In genomic region chr10:116950009-116950769, GRCm38 (mm10) we compare ENCODE assay signal across 8 mouse cellular contexts. TPM values are rescaled to one million over a fixed set of nuclear protein-coding genes. Genes with fewer than 3 reads are reported as not detected.
A peak's percentile ranks its signal among the peaks of the same experiment; 100 is the strongest.
DNase-seq lines count a peak whose midpoint lies in the region; ATAC-seq and TF ChIP-seq lines count a peak whose summit lies in the region.

Gene Rab3ip, minus strand, starts transcription at chr10:116950769.

- no peaks in the 10 kb centered on the region for H3K79me2 ChIP-seq in CH12.LX (replicated peaks; ENCODE audit: control insufficient read depth, extremely low read depth, insufficient read depth, poor library complexity, severe bottlenecking)

- in situ Hi-C loops in CH12.LX (cut with MboI; ENCODE audit: low pct_ligation_motif_present, low pct_unique_long_range_greater_than_20kb, low sequenced_read_pairs) = no loop called here

- intact Hi-C loops in heart, postnatal 10 days (cut with DNase I) = no loop called here

- peak; percentile 37 to 74; a peak in 2 of 4 replicates for TF ChIP-seq CTCF in CH12.LX (conservative IDR thresholded peaks at IDR 0.05 in 1 of 2, IDR thresholded peaks at IDR 0.05 in 1 of 2; ENCODE audit: low read depth in 2 of 2, low read length in 2 of 2)
- peak; percentile 91 for TF ChIP-seq CTCF in liver, postnatal 0 days (IDR thresholded peaks at IDR 0.05; ENCODE audit: low read depth)

- peaks cover 4% of the 10 kb centered on the region for H3K9me3 ChIP-seq in CH12.LX (replicated peaks; ENCODE audit: low read length)
- no peaks in the 10 kb centered on the region for H3K9me3 ChIP-seq in forebrain, embryonic 13.5 days (replicated peaks)
- 0 out of 2 replicates have a peak, but pooled peaks cover 2% of the 10 kb centered on the region for H3K9me3 ChIP-seq in liver, postnatal 0 days (ENCODE audit: low read length)
- no peaks in the 10 kb centered on the region for H3K9me3 ChIP-seq in neural tube, embryonic 14.5 days (ENCODE audit: control insufficient read depth, low read length)

- peak within 1 kb of the TSS; percentile 67 to 82 (median 77) for H3K4me3 ChIP-seq in CH12.LX (replicated peaks in 1 of 3; ENCODE audit: low read depth in 2 of 3, low read length in 2 of 3, poor library complexity in 1 of 3)
- H3K4me3 ChIP-seq in forebrain, embryonic 13.5 days = peak within 1 kb of the TSS; percentile 70
- H3K4me3 ChIP-seq in liver, postnatal 0 days (ENCODE audit: low read depth, low read length) = peak within 1 kb of the TSS; percentile 86
- H3K4me3 ChIP-seq in neural tube, embryonic 14.5 days (ENCODE audit: low read depth, low read length) = peak within 1 kb of the TSS; percentile 79

- dilution Hi-C loops in CH12.LX (cut with MboI; ENCODE audit: extremely low pct_ligation_motif_present, extremely low pct_unique_long_range_greater_than_20kb, low sequenced_read_pairs) = no loop called here

- ATAC-seq in forebrain, embryonic 13.5 days = peak; percentile 96
- ATAC-seq in liver, postnatal 0 days = peak; percentile 92
- peak; percentile 93 for ATAC-seq in neural tube, embryonic 14.5 days (ENCODE audit: low read depth)

- H3K27ac ChIP-seq in CH12.LX (ENCODE audit: insufficient read depth, low read depth) = no peak within 1 kb of the TSS
- peak within 1 kb of the TSS; percentile 92 for H3K27ac ChIP-seq in forebrain, embryonic 13.5 days
- H3K27ac ChIP-seq in liver, postnatal 0 days (ENCODE audit: low read depth) = peak within 1 kb of the TSS; percentile 86
- H3K27ac ChIP-seq in neural tube, embryonic 14.5 days (ENCODE audit: low read depth, low read length) = peak within 1 kb of the TSS; percentile 90

- under 1% methylated on average over 51 of the region's 103 CpGs for WGBS in forebrain, embryonic 13.5 days
- under 1% methylated on average over 103 of the region's 103 CpGs for WGBS in large intestine, adult 2 months
- WGBS in liver, postnatal 0 days (ENCODE audit: insufficient replicate concordance) = 0% methylated on average over 31 of the region's 103 CpGs
- WGBS in neural tube, embryonic 14.5 days = under 1% methylated on average over 66 of the region's 103 CpGs

- peaks cover 7% of the 10 kb centered on the region for H3K27me3 ChIP-seq in CH12.LX (replicated peaks)
- no peaks in the 10 kb centered on the region for H3K27me3 ChIP-seq in forebrain, embryonic 13.5 days
- H3K27me3 ChIP-seq in liver, postnatal 0 days (ENCODE audit: insufficient read depth, low read length) = no peaks in the 10 kb centered on the region
- no peaks in the 10 kb centered on the region for H3K27me3 ChIP-seq in neural tube, embryonic 14.5 days (ENCODE audit: control insufficient read depth, insufficient read depth, low read length)

- TF ChIP-seq RAD21 in CH12.LX (IDR thresholded peaks at IDR 0.05; ENCODE audit: low read depth, low read length) = no peak; the same call in 1 of the 2 replicates

- peak within 1 kb of the TSS; percentile 79 for H3K9ac ChIP-seq in CH12.LX (ENCODE audit: insufficient read depth, low read depth)
- peak within 1 kb of the TSS; percentile 73 for H3K9ac ChIP-seq in forebrain, embryonic 13.5 days
- peak within 1 kb of the TSS; percentile 81 for H3K9ac ChIP-seq in liver, postnatal 0 days (replicated peaks)
- peak within 1 kb of the TSS; percentile 80 for H3K9ac ChIP-seq in neural tube, embryonic 14.5 days (replicated peaks; ENCODE audit: low read depth, low read length)

- TF ChIP-seq POLR2A in CH12.LX (IDR thresholded peaks at IDR 0.05; ENCODE audit: low read depth, low read length) = peak; percentile 57; the same call in 1 of the 2 replicates

- TF ChIP-seq EP300 in CH12.LX (IDR thresholded peaks at IDR 0.05; ENCODE audit: low read length) = no peak
- TF ChIP-seq EP300 in liver, postnatal 0 days (IDR thresholded peaks at IDR 0.05; ENCODE audit: low read depth) = no peak

- peak within 1 kb of the TSS; percentile 97 for H3K4me2 ChIP-seq in CH12.LX (ENCODE audit: insufficient read depth, low read depth, poor library complexity, severe bottlenecking)
- H3K4me2 ChIP-seq in forebrain, embryonic 13.5 days = peak within 1 kb of the TSS; percentile 74
- peak within 1 kb of the TSS; percentile 99 for H3K4me2 ChIP-seq in liver, postnatal 0 days (ENCODE audit: low read depth, low read length)
- peak within 1 kb of the TSS; percentile 56 for H3K4me2 ChIP-seq in neural tube, embryonic 14.5 days (ENCODE audit: low read depth, low read length)

- peak; percentile 80 for DNase-seq in CH12.LX (ENCODE audit: extremely low read depth)
- DNase-seq in c-Kit-positive CD71-positive TER-119-positive erythroid progenitor cells, embryonic 14.5 days (ENCODE audit: low spot score) = peak; percentile 84
- DNase-seq in heart, postnatal 10 days = peak; percentile 91 to 93
- peak; percentile 57 for DNase-seq in large intestine, adult 2 months (ENCODE audit: low read depth, low spot score)
- DNase-seq in liver, postnatal 0 days = peak; percentile 97
- peak; percentile 97 for DNase-seq in testis, postnatal 10 days (ENCODE audit: low spot score)

- H3K36me3 ChIP-seq in CH12.LX (replicated peaks in 1 of 2; ENCODE audit: control insufficient read depth in 1 of 2, insufficient read depth in 1 of 2, low read length in 1 of 2) = peaks cover 3 to 21% of the 10 kb centered on the region in 2 experiments
- H3K36me3 ChIP-seq in forebrain, embryonic 13.5 days (ENCODE audit: poor library complexity, severe bottlenecking) = no peaks in the 10 kb centered on the region
- H3K36me3 ChIP-seq in liver, postnatal 0 days (replicated peaks; ENCODE audit: insufficient read depth, low read length) = no peaks in the 10 kb centered on the region
- no peaks in the 10 kb centered on the region for H3K36me3 ChIP-seq in neural tube, embryonic 14.5 days (ENCODE audit: control insufficient read depth, insufficient read depth, low read length)

- peaks cover 0 to 17% of the 10 kb centered on the region in 2 experiments; a peak in 3 of 4 replicates for H3K4me1 ChIP-seq in CH12.LX (ENCODE audit: control insufficient read depth in 1 of 2, insufficient read depth in 2 of 2)
- H3K4me1 ChIP-seq in forebrain, embryonic 13.5 days = peaks cover 14% of the 10 kb centered on the region
- peaks cover 2% of the 10 kb centered on the region; the same call in 1 of the 2 replicates for H3K4me1 ChIP-seq in liver, postnatal 0 days (ENCODE audit: insufficient read depth)
- peaks cover 7% of the 10 kb centered on the region; the same call in 1 of the 2 replicates for H3K4me1 ChIP-seq in neural tube, embryonic 14.5 days (ENCODE audit: control insufficient read depth, insufficient read depth, low read length)

TF ChIP-seq in CH12.LX, 34 proteins besides CTCF, POLR2A, EP300 and RAD21:
- TF ChIP-seq ZKSCAN1 (IDR thresholded peaks at IDR 0.05; ENCODE audit: borderline replicate concordance, low read depth, low read length) (no peak), MEF2A (IDR thresholded peaks at IDR 0.05; ENCODE audit: borderline replicate concordance, low read depth, low read length) (peak; percentile 9; the same call in 1 of the 2 replicates), CHD2 (IDR thresholded peaks at IDR 0.05; ENCODE audit: low read length) (peak; percentile 74), HCFC1 (IDR thresholded peaks at IDR 0.05; ENCODE audit: low read depth, low read length) (peak; percentile 39; the same call in 1 of the 2 replicates), TBP (conservative IDR thresholded peaks at IDR 0.05; ENCODE audit: low read depth, low read length) (no peak), NELFE (IDR thresholded peaks at IDR 0.05; ENCODE audit: low read depth, low read length) (peak; percentile 40; the same call in 1 of the 2 replicates), JUND (conservative IDR thresholded peaks at IDR 0.05; ENCODE audit: low read depth, low read length) (no peak), IRF4 (IDR thresholded peaks at IDR 0.05; ENCODE audit: low read depth, low read length) (peak; percentile 67), UBTF (IDR thresholded peaks at IDR 0.05; ENCODE audit: low read depth, low read length) (no peak; the same call in 1 of the 2 replicates), BHLHE40 (IDR thresholded peaks at IDR 0.05; ENCODE audit: low read depth, low read length) (0 out of 2 replicates have a peak, but pooled peaks have one; percentile 12), SMC3 (IDR thresholded peaks at IDR 0.05; ENCODE audit: low read depth, low read length) (peak; percentile 18), ELF1 (IDR thresholded peaks at IDR 0.05; ENCODE audit: low read depth, low read length) (peak; percentile 25; the same call in 1 of the 2 replicates), MXI1 (IDR thresholded peaks at IDR 0.05; ENCODE audit: low read depth, low read length) (no peak; the same call in 1 of the 2 replicates), MAFK (IDR thresholded peaks at IDR 0.05; ENCODE audit: insufficient replicate concordance, low read length) (no peak), ZMIZ1 (IDR thresholded peaks at IDR 0.05; ENCODE audit: low read depth, low read length) (peak; percentile 40; the same call in 1 of the 2 replicates), MAZ (IDR thresholded peaks at IDR 0.05; ENCODE audit: low read depth, low read length) (peak; percentile 86), KAT2A (IDR thresholded peaks at IDR 0.05; ENCODE audit: insufficient replicate concordance, low read length) (0 out of 2 replicates have a peak, but pooled peaks have one; percentile 27), NRF1 (IDR thresholded peaks at IDR 0.05; ENCODE audit: low read depth, low read length) (peak; percentile 81), ETS1 (conservative IDR thresholded peaks at IDR 0.05; ENCODE audit: low read depth, low read length) (no peak), TCF12 (IDR thresholded peaks at IDR 0.05; ENCODE audit: low read depth, low read length) (peak; percentile 63), JUN (IDR thresholded peaks at IDR 0.05; ENCODE audit: insufficient read depth, low read depth, low read length) (no peak), GABPA (IDR thresholded peaks at IDR 0.05; ENCODE audit: insufficient replicate concordance, low read depth, low read length) (no peak)

RNA-seq across cellular contexts. Expression of gene Rab3ip, which starts in this region (rescaled TPM):
- 10.0 and 10.3 TPM in 2 replicates for total RNA-seq in CH12.LX (2012; rRNA removed)
- total RNA-seq in CH12.LX (2014; rRNA removed) = 13.3 and 18.3 TPM in 2 replicates
- 9.3 and 9.5 TPM in 2 replicates for polyA plus RNA-seq in CH12.LX (2012; ENCODE audit: insufficient read length, low read depth)
- 43.1 and 45.7 TPM in 2 replicates for polyA plus RNA-seq in forebrain, embryonic 13.5 days (2015; fragmentation: Nextera tagmentation; extraction: Ambion mirVana)
- total RNA-seq in heart, postnatal 10 days (2021) = 10 to 100 TPM; 76.8 to 81.6 TPM
- 98.2 and 144 TPM in 2 replicates for polyA plus RNA-seq in large intestine, adult 2 months (2012; rRNA removed)
- 15.5 and 17.5 TPM in 2 replicates for polyA plus RNA-seq in liver, postnatal 0 days (2015; fragmentation: Nextera tagmentation; extraction: Ambion mirVana)
- polyA plus RNA-seq in neural tube, embryonic 14.5 days (2014; fragmentation: Nextera tagmentation; extraction: Ambion mirVana) = 59.6 and 60.7 TPM in 2 replicates

Comparison
In these comparisons a context has a peak if more than half of its experiments do, and no peak if none do; other contexts are left out.
1. RNA of gene Rab3ip (total RNA-seq): 76.8 to 81.6 TPM in heart, postnatal 10 days; 10.0 to 18.3 TPM in CH12.LX; every median in the first group is over 4 times any median in the second.
2. Peak in every context shown above with its lines, with median percentiles within 50 percentile points of each other: DNase-seq, H3K4me2 ChIP-seq, H3K4me3 ChIP-seq, H3K9ac ChIP-seq and ATAC-seq.